Mouse (Mus musculus): ENCODE data around the gene Bfsp2.

DNA sequence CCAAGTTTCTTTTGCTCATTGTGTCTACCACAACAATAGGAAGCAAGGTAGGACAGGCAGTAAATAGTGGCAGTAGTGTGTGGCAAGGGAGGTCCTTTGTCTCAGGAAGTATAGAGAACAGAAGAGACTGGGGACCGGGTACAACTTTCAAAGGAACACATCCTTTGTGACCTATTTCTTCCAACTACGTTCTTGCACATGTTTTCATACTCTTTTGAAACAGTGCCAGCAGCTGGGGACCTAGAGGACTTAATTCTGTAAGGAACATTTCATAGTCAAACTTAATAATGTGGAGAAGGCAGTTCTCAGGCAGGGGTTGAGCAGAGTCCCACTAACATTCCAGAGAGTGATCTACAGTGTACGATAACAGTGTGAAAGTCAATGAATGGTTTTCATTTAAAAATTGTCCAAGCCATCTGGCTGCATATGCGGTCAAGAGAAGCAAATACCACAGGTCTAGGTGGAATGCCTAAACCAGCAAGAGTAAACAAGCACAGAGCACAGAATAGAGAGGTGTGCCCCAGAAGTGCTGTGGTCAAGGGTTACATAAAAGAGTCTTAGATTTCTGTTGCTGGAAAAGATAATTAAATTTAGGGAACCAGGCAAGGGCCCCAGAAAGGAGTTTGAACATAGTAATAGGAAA is 76.8 kb downstream of the Bfsp2 start:
- no peak for TF ChIP-seq POLR2A (IDR thresholded peaks at IDR 0.05; ENCODE audit: insufficient read depth, low read length)
- no peak for TF ChIP-seq CTCF (IDR thresholded peaks at IDR 0.05; ENCODE audit: low read depth, low read length)
